Mouse (Mus musculus): ENCODE measurements around the gene Fxyd5.

Gene Fxyd5

DNA sequence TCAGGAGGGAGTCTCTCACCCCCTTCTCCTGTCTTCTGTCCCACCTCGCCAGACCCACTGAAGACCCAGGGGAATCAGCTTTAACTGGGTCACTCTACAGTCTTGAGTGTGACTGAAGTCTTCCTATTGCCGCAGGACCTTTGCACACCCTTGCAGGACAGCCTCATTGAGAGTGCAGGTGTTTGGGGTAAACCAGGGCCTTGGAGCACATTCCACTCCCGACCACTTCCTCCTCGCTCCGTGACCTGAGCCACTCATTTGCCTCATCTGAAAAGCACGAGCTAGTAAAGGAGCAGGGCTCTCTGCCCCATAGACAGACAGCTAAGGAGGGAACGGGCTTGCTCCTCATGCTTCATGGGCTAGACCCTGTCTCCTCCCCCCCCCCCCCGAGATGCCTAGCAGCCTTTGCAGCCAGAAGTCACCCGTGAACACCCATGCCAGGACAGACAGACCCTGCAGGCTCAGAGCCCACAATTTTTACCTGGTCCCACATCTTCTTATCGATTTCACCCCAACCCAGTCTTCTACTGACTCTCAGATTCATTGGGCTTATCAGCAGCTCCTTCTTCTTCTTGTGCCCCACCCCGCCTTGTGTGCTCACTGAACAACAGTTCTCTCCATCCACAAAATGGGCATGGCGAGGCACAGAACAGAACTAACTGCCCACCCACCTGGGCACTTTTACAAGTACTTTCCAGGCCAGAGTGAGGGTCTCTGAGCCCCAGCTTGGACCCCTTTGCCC is 1.8 kb downstream of the Fxyd5 start:
- DNase-seq (ENCODE audit: low spot score in 2 of 2): no peak

- no peak for DNase-seq (ENCODE audit: low spot score in 2 of 2)
Observed at GRCm38 (mm10) chr7:31039011-31039410, 3.3 kb downstream of the Fxyd5 start.

- DNase-seq (ENCODE audit: low spot score in 2 of 2): no peak
Observed at GRCm38 (mm10) chr7:31037675-31038074, 4.6 kb downstream of the Fxyd5 start.

DNA sequence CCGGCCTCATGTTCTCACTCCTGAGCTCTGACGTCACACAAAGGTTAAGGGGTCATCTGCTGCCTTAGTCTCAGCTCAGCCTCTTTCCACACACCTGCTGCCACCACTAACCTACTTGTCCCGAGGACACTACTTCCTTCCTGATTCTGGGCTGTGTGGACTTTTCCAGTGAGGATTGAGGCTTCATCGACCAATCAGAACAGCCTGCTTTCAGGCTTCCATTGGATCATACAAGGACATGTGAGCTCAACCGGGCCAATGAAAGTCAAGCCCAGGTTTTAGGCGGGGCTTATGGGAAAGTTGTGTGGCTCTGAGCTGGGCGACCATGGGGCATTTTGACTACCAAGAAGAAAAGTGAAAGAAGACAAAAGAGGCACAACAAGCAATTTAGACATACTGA is 5.4 kb downstream of the Fxyd5 start:
- no peak for DNase-seq (ENCODE audit: low spot score in 2 of 2)

GRCm38 (mm10) chr7:31035291-31035690 is 7.0 kb downstream of the Fxyd5 start:
- no peak for DNase-seq (ENCODE audit: low spot score in 2 of 2)

DNA sequence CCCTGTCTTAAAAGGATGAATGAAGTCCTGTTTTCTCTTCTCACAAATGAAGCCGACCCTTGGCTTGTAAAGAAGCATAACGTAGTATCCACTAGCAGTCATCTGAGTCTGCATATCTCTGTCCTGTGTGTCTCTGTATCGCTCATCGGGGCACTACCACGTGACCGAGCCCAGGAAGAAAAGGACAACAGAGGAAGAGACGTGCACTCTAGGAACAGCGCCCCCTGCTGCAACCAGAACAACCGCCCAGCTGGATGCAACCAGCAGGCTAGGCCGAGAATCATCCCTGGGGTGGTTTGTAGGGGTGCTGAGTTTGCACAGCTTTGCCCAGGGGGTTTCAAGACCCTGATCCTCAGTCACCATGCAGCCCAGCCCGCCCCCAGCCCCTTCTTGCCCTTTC is 7.5 kb downstream of the Fxyd5 start:
- DNase-seq (ENCODE audit: low spot score in 2 of 2): peak in 1 of 2 experiments; percentile 75

DNA sequence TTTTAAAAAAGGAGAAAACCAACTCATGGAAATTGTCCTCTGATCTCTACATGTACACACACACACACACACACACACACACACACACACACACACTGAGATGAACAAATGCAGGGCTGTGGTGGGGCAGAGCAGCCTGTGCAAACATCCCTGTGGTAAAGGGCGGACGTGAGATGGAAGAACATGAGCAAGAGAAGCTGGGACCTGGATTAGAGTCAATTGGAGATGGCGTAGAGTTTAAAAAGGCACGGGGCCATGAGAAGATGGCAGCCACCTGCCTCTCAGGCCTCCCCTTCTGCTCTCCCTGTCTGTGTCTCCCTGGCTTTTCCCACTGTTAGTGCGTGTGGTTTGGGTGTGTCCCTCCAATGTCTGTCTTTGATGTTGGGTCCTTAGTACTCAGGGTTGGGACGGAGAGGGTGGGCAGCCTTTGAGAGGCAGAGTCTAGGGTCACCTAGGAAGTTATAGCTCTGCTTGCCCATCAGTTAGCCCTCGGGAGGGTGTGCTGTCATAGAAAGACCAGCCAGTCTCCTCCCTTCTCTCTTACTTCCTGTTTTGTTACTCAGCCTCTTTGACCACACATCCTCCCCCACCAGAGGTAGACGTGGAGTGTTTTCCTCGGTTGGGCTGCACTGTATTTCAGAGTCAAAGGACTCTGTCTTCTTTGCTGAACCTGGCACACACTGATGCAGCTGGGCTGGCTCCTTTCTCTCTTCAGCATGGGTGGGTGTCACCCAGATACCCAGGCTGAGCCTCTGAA is 8.7 kb downstream of the Fxyd5 start:
- DNase-seq (ENCODE audit: low spot score in 2 of 2): peak in 1 of 2 experiments; percentile 57

GRCm38 (mm10) chr7:31031731-31032130 is 10.6 kb downstream of the Fxyd5 start:
- no peak for DNase-seq (ENCODE audit: low spot score in 2 of 2)

DNA sequence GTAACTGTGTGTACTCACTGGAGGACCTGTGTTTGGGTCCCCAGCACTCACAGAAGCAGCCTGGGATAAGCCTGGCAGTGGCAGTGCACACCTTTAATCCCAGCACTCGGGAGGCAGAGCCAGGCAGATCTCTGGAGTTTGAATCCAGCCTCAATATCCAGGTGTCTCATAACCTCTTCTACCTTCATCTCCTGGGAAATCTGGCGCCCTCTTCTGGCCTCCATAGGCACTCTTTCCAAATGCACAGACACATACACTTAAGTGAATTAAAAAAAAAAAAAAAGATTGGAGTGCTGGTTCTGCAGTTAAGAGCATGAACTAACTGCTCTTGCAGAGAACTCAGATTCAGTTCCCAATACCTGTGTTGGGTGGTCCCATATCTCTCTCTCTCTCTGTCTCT is 11.6 kb downstream of the Fxyd5 start:
- peak in 1 of 2 experiments; percentile 41 for DNase-seq (ENCODE audit: low spot score in 2 of 2)

GRCm38 (mm10) chr7:31028609-31029008 is 13.7 kb downstream of the Fxyd5 start:
- DNase-seq (ENCODE audit: low spot score in 2 of 2): no peak

DNA sequence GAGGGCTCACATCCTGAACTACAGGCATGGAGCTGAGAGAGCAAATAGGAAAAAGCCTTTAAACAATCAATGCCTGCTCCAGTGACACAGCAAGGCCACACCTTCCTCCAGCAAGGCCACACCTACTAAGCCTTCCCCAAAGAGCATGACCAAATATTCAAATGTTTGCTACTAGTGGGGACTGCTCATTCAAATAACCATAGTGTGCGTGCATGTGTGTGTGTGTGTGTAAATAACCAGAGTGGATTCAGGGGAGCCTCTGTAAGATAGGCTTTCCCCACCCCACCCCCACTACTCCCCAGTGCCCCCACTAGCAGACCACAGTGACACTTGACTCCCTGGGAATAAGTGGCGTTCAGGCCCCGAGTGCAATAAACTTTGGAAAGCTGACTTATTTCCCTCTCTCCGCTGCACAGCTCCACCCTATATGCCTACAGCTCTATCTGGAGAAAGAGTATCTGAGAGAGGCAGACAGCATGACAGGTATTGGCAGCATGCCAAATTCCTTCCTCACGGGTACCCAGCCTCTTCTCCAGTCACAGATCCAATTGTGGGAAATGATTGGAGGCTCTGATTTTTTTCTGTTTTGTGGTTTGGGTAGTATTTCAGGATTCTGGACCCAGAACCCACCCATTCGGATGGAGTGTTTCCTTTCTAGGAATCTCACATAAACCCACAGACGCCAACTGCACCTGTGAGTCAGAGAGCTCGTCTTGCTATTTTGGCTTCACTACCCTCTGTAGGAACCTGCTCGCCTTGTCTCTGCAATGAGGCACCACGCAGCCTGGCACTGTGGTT is 25.0 kb downstream of the Fxyd5 start:
- DNase-seq (ENCODE audit: low spot score in 2 of 2): no peak

DNA sequence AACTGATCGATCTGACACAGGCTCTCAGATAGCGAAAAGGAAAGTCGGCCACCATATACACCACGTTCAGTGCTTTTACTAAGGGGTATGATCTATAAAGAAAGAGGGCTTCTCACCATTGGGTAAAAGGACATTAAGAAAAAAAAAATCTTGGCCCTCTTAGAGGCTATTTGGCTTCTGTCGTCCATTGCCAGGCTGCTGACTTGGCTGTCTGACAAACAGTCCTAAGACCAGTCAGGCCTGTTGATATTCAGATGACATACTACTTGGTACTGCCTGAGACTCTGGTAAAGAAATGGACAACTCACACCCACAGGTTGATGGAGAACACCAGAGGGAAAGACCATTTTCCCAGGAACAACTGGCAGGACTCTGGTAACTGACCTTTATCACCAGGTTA is 29.3 kb downstream of the Fxyd5 start:
- DNase-seq (ENCODE audit: low spot score in 2 of 2): no peak

GRCm38 (mm10) chr7:31008889-31009288 is 33.4 kb downstream of the Fxyd5 start:
- DNase-seq (ENCODE audit: low spot score in 2 of 2): no peak

GRCm38 (mm10) chr7:31008175-31008574 is 34.1 kb downstream of the Fxyd5 start:
- DNase-seq (ENCODE audit: low spot score in 2 of 2): no peak

DNA sequence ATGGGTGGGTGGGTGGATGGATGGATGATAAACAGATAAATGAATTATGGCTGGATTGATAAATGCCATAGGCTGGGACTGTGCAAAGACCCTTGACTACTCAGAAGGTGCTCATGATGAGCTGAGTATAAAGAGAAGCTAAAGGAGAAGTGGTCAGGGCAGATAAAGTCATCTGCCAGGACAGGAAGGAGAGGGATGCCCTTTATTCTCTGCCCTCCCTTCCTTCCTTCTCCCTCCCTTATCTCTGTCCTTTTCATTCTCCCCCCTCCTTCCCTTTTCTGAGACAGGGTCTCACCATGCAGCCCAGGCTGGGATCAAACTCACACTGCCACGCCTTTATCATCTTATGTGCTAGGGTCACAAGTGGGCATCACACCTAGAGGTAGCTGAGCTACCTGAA is 34.5 kb downstream of the Fxyd5 start:
- DNase-seq (ENCODE audit: low spot score in 2 of 2): no peak

- peak; percentile 22 to 46 for DNase-seq (ENCODE audit: low spot score in 2 of 2)
Observed at GRCm38 (mm10) chr7:31002650-31003049, 39.6 kb downstream of the Fxyd5 start.

GRCm38 (mm10) chr7:31000505-31001020 is 41.7 kb downstream of the Fxyd5 start:
- peak; percentile 43 to 65 for DNase-seq (ENCODE audit: low spot score in 2 of 2)

GRCm38 (mm10) chr7:30996491-30996890 is 45.8 kb downstream of the Fxyd5 start:
- DNase-seq (ENCODE audit: low spot score in 2 of 2): no peak

- DNase-seq (ENCODE audit: low spot score in 2 of 2): no peak
Observed at GRCm38 (mm10) chr7:30993986-30994385, 48.3 kb downstream of the Fxyd5 start.

DNA sequence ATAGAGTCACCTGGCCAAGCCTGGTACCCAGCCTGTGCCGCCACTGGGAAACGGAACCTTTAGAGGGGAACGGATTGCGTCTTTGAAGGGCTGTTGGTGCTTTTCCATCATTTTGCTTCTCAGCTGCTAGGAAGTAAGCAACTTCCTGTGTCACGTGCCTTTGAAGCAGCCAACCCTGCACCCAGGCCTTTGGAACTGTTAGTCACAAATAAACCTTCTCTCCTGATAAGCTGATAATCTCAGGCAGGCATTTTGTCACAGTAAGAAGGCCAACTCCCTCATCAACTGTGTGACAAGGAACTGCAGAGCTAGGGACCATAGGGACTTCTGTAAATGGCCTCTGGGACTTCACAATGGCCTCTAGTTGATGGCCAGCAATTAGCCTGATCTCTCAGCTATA is 50.1 kb downstream of the Fxyd5 start:
- no peak for DNase-seq (ENCODE audit: low spot score in 2 of 2)

DNA sequence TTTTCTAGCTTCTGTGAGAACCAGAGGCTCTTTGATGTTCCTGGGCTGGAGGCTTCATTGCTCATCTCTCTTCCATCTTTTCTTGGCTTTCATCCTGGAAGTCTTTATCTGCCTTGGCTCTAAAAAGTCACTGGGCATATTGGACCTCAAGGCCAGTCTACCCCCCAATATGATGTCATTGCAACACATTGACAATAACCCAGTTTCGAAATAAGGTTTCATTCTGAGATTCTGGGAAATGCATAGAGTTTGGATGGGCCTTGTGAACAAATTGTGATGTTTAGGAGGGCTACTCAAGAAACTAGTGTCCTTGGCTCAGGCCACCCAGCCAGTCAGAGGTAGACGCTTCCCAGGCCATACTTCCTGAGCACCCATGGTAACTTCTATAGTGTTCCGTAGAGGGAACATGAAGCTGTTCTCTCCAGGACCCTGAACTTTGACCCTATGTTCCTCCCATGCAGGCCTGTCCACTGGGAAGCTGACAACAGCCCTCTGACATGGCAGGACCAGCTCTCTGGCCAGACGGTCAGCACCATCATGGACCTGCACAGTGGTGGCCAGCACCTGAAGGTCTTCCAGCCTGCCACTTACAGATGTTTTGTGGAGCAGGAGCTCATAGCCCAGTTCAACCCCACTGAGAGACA is 53.6 kb downstream of the Fxyd5 start:
- no peak for DNase-seq (ENCODE audit: low spot score in 2 of 2)

- DNase-seq (ENCODE audit: low spot score in 2 of 2): no peak
Observed at GRCm38 (mm10) chr7:30985357-30985756, 56.9 kb downstream of the Fxyd5 start.

Data from spleen, postnatal 10 days (tissue).